In genomic region chr4:150312646-150313045, GRCm38 (mm10) we compare ENCODE assay signal across 11 mouse cellular contexts. TPM values are rescaled to one million over a fixed set of nuclear protein-coding genes. Genes with fewer than 3 reads are reported as not detected.
A peak's percentile ranks its signal among the peaks of the same experiment; 100 is the strongest.
DNase-seq lines count a peak whose midpoint lies in the region; ATAC-seq lines count a peak whose summit lies in the region.
"Had no signal": no experiment of that assay in that cellular context is flagged by ENCODE, and none has a peak within 500 bp of the region (broad histone marks: within the 10 kb centered on the region; RNA-seq: fewer than 3 reads in every experiment).

No protein-coding gene starts in this region.

- ATAC-seq in forebrain, embryonic 16.5 days, result peak; percentile 64
- 0 out of 2 replicates have a peak, but pooled peaks have one; percentile 55 for ATAC-seq in hindbrain, embryonic 15.5 days (ENCODE audit: low FRiP score, low read depth)
- no peak for ATAC-seq in erythroid progenitor cell, adult 5-6 weeks (replicated peaks; ENCODE audit: low FRiP score, poor library complexity, severe bottlenecking)

- no peaks in the 10 kb centered on the region for H3K36me3 ChIP-seq in forebrain, embryonic 16.5 days (ENCODE audit: control insufficient read depth, insufficient read depth)
- H3K36me3 ChIP-seq in forebrain, embryonic 10.5 days (replicated peaks), result peaks cover 23% of the 10 kb centered on the region
- H3K36me3 ChIP-seq in hindbrain, embryonic 15.5 days, result no peaks in the 10 kb centered on the region
- peaks cover 12% of the 10 kb centered on the region; the same call in 1 of the 2 replicates for H3K36me3 ChIP-seq in hindbrain, embryonic 10.5 days

- 70% methylated on average over 2 of the region's 2 CpGs for WGBS in forebrain, embryonic 16.5 days
- 95% methylated on average over 2 of the region's 2 CpGs for WGBS in forebrain, embryonic 10.5 days
- WGBS in hindbrain, embryonic 15.5 days, result 74% methylated on average over 2 of the region's 2 CpGs
- WGBS in hindbrain, embryonic 10.5 days, result 90% methylated on average over 2 of the region's 2 CpGs

- H3K4me2 ChIP-seq in forebrain, embryonic 16.5 days (ENCODE audit: low read length), result no peak overlapping the region
- H3K4me2 ChIP-seq in hindbrain, embryonic 15.5 days, result no peak overlapping the region
- H3K4me2 ChIP-seq: lung, embryonic 14.5 days had no signal

- no peaks in the 10 kb centered on the region for H3K9me3 ChIP-seq in forebrain, embryonic 16.5 days (ENCODE audit: control insufficient read depth, low read length)
- H3K9me3 ChIP-seq in forebrain, embryonic 10.5 days, result no peaks in the 10 kb centered on the region
- H3K9me3 ChIP-seq in hindbrain, embryonic 15.5 days, result no peaks in the 10 kb centered on the region
- H3K9me3 ChIP-seq in hindbrain, embryonic 10.5 days, result no peaks in the 10 kb centered on the region

- no peak overlapping the region for H3K9ac ChIP-seq in forebrain, embryonic 16.5 days (replicated peaks; ENCODE audit: low read depth, low read length)
- no peak overlapping the region for H3K9ac ChIP-seq in hindbrain, embryonic 15.5 days
- H3K9ac ChIP-seq: lung, embryonic 14.5 days had no signal

- no peak overlapping the region for H3K4me3 ChIP-seq in forebrain, embryonic 16.5 days (replicated peaks; ENCODE audit: low read length)
- no peak overlapping the region for H3K4me3 ChIP-seq in forebrain, embryonic 10.5 days
- H3K4me3 ChIP-seq in hindbrain, embryonic 15.5 days, result no peak overlapping the region
- H3K4me3 ChIP-seq in hindbrain, embryonic 10.5 days, result no peak overlapping the region

- H3K27me3 ChIP-seq in forebrain, embryonic 16.5 days (replicated peaks; ENCODE audit: control insufficient read depth, insufficient read depth, low read length), result no peaks in the 10 kb centered on the region
- H3K27me3 ChIP-seq in forebrain, embryonic 10.5 days (ENCODE audit: poor library complexity, severe bottlenecking), result no peaks in the 10 kb centered on the region
- no peaks in the 10 kb centered on the region for H3K27me3 ChIP-seq in hindbrain, embryonic 15.5 days
- H3K27me3 ChIP-seq in hindbrain, embryonic 10.5 days (ENCODE audit: insufficient read depth, poor library complexity, severe bottlenecking), result no peaks in the 10 kb centered on the region

- H3K4me1 ChIP-seq in forebrain, embryonic 16.5 days (replicated peaks; ENCODE audit: control insufficient read depth, insufficient read depth, low read length), result peaks cover 15% of the 10 kb centered on the region; the same call in 1 of the 2 replicates
- H3K4me1 ChIP-seq in forebrain, embryonic 10.5 days, result no peaks in the 10 kb centered on the region
- H3K4me1 ChIP-seq in hindbrain, embryonic 15.5 days (replicated peaks), result peaks cover 33% of the 10 kb centered on the region
- H3K4me1 ChIP-seq in hindbrain, embryonic 10.5 days (replicated peaks), result peaks cover 21% of the 10 kb centered on the region

- 0 out of 2 replicates have a peak overlapping the region, but pooled peaks have one; percentile 37 for H3K27ac ChIP-seq in forebrain, embryonic 16.5 days (ENCODE audit: low read length)
- H3K27ac ChIP-seq in forebrain, embryonic 10.5 days, result no peak overlapping the region
- H3K27ac ChIP-seq in hindbrain, embryonic 15.5 days (replicated peaks), result no peak overlapping the region
- H3K27ac ChIP-seq in hindbrain, embryonic 10.5 days, result no peak overlapping the region

- no peak for DNase-seq in forebrain, embryonic 10.5 days (ENCODE audit: extremely low spot score, low spot score)
- DNase-seq in hindbrain, embryonic 10.5 days (ENCODE audit: low spot score), result no peak
- DNase-seq in cerebellum, adult 11 months, result peak; percentile 49
- peak; percentile 73 to 78 for DNase-seq in cerebellum, postnatal 25 days
- DNase-seq in spleen, postnatal 36 days (ENCODE audit: low spot score in 2 of 2), result no peak
- DNase-seq: kidney, adult 9 months; lung, embryonic 14.5 days; thymus, adult 2 months had no signal

RNA-seq across cellular contexts. Expression of gene Rere, which starts 31.2 kb away (rescaled TPM):
- polyA plus RNA-seq in forebrain, embryonic 16.5 days (2015; fragmentation: Nextera tagmentation; extraction: Ambion mirVana), result 25.2 and 34.5 TPM in 2 replicates
- polyA plus RNA-seq in forebrain, embryonic 10.5 days (2016; fragmentation: Nextera tagmentation; extraction: Ambion mirVana), result 26.8 and 31.1 TPM in 2 replicates
- polyA plus RNA-seq in hindbrain, embryonic 15.5 days (2015; fragmentation: Nextera tagmentation; extraction: Ambion mirVana), result 32.5 and 33.8 TPM in 2 replicates
- polyA plus RNA-seq in hindbrain, embryonic 10.5 days (2016; fragmentation: Nextera tagmentation; extraction: Ambion mirVana), result 29.4 and 40.4 TPM in 2 replicates
- 24.9 and 31.0 TPM in 2 replicates for total RNA-seq in erythroid progenitor cell, adult 5-6 weeks (2015; ENCODE audit: low replicate concordance)
- total RNA-seq in erythroid progenitor cell, adult 5-6 weeks (2017; ENCODE audit: low replicate concordance), result 5.5 and 9.8 TPM in 2 replicates

Comparison
In these comparisons a context has a peak if more than half of its experiments do, and no peak if none do; other contexts are left out.
1. DNase-seq: peak in cerebellum, adult 11 months (single experiment) and cerebellum, postnatal 25 days (2 of 2); none in forebrain, embryonic 10.5 days (single experiment), hindbrain, embryonic 10.5 days (single experiment) and spleen, postnatal 36 days (0 of 2).